Mouse (Mus musculus) urinary bladder, postnatal 36 days (tissue): ENCODE data around the gene Acad12.

ENCODE experiments used
- DNase-seq, 2 experiments: peaks; one replicate each; pipeline ENCODE4 v3.0.0; 2022; ENCODE audit warnings: low spot score in 2 of 2, mixed read lengths in 1 of 2

The Acad12 gene

GRCm38 (mm10) chr5:121583765-121584501 is 34.8 kb downstream of the Acad12 start:
- peak; percentile 86 to 95 for DNase-seq

DNA sequence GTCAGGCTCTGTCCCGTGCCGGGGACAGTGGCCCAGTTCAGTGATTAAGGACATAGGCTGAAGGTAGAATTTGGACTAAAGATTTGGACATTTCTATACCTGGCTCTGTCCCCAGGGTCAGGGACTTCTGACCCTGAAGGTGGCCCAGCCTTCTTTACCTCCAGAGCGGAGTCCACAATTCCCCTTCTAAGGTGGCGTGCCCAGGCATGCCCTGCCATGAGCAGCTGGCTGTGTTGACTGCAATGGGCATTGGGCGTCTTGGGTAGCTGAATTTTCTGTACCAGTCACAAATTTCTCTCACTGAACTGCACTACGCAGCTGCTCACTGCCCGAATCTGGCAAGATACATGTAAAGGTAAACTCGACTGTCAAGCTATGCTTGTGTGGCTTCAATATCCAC is 36.8 kb downstream of the Acad12 start:
- no peak for DNase-seq

- no peak for DNase-seq
These were observed 41.7 kb downstream of the Acad12 start for GRCm38 (mm10) chr5:121576927-121577488.

GRCm38 (mm10) chr5:121575867-121576266 is 42.9 kb downstream of the Acad12 start:
- DNase-seq = no peak

DNA sequence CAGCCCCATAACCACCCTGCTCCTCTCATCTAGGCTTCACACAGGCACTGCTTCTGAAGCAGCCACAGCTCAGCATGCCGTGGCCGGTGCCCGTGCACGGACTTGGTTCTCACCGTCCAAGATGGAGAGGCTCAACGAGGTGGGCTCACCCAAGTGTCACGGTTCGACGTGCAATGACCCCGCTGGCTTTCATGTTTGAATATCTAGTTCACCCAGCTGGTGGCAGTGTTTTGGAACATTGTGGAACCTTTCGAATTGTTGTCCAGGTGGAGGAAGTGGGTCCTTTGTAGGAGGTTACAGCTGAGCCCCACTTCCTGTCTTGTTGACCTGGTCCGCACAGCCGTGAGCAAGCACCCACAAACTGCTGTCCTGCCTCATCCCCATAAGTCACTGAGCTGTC is 44.6 kb downstream of the Acad12 start:
- DNase-seq = no peak

- DNase-seq = no peak
These were observed 48.0 kb downstream of the Acad12 start for GRCm38 (mm10) chr5:121570787-121571186.

DNA sequence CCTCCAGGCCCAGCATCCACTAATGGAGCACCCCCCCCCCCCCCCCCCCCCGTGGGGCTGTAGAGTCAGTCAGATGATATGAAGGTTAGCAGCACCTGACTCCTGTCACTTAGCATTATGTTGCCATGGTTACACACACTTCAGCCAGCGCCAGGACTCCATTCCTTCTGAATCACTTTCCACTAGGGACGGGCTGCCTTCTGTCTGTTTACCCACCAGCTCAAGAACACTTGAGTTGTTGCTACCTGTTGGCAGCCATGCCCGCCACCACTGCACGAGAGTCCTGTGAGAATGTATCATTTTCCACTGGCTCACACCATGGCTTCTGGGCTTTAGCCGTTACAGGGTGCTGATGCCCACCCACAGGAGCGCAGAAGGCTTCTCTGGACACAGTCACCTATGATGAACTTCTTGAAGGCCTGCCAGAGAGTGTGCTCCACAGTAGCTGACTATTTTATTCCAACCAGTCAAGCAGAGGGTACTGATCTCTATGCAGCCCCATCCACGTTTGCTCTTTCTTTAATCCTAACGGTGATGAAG is 48.8 kb downstream of the Acad12 start:
- no peak for DNase-seq

- DNase-seq = no peak
These were observed 52.6 kb downstream of the Acad12 start for GRCm38 (mm10) chr5:121566035-121566681.

DNA sequence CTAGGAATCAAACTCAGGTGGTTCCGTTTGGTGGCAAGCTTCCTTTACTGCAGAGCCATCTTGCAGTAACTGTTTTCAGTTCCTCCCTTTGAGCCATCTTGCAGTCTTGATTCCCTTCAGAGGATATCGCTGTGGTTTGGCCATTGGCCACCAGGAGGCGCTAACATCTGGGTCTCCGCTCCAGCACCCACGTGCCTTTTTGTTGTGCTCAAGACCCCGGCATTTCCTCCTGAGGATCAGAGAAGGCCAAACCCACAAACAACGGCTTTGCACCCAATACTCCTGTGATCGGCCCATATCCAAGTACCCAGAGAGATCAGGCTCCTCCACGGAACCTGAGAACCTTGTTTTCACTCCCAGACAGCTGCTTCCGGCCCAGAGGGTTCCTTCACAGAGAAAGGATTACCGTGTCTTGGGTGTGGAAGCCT is 54.3 kb downstream of the Acad12 start:
- DNase-seq = peak; percentile 79 to 89

- no peak for DNase-seq
These were observed 56.3 kb downstream of the Acad12 start for GRCm38 (mm10) chr5:121562436-121562835.

DNA sequence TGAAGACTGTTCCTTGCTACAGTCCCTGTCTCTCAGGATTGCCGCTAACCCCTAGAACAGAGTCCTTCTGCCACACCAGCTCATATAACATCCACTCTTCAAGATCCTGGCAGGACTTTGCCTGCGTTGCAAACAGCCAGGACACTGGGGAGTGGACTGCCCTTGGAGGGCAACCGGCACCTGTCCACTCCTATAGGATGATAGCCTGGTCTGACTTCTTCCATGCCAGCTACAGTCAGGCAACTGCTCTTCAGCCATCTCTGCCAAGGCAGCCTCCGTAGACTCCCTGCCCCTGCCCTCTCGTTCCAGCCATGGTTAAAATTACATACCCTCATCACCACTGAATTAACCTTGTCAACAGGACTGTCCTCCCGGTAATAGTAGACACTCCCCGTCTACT is 69.5 kb downstream of the Acad12 start:
- no peak for DNase-seq

GRCm38 (mm10) chr5:121547084-121547483 is 71.7 kb downstream of the Acad12 start:
- no peak for DNase-seq
